Mouse (Mus musculus) hindbrain, embryonic 10.5 days (tissue): ENCODE data around the gene Lap3. TPM values are rescaled to one million over a fixed set of nuclear protein-coding genes. Genes with fewer than 3 reads are reported as not detected.

ENCODE experiments used
- DNase-seq: peaks from one replicate; pipeline ENCODE4 v3.0.0-alpha.2; 2017; ENCODE audit warnings: low spot score
- H3K27ac ChIP-seq: fragments of 300-500 bp; sonication (generic); 2 replicates; pipeline ENCODE4 v1.5.1; 2016; ENCODE audit warnings: mild to moderate bottlenecking, moderate library complexity
- H3K27me3 ChIP-seq: fragments of 300-500 bp; sonication (generic); 2 replicates; pipeline ENCODE4 v1.6.1; 2016; ENCODE audit warnings: mild to moderate bottlenecking; ENCODE audit not compliant: poor library complexity, insufficient read depth, severe bottlenecking
- H3K36me3 ChIP-seq: fragments of 300-500 bp; sonication (generic); 2 replicates; pipeline ENCODE4 v1.6.1; 2016; ENCODE audit warnings: mild to moderate bottlenecking, moderate library complexity
- H3K4me1 ChIP-seq: fragments of 300-500 bp; sonication (generic); replicated peaks from 2 replicates; pipeline ENCODE4 v1.6.1; 2016; ENCODE audit warnings: mild to moderate bottlenecking
- H3K4me3 ChIP-seq: fragments of 300-500 bp; sonication (generic); 2 replicates; pipeline ENCODE4 v1.5.1; 2016; ENCODE audit warnings: mild to moderate bottlenecking, moderate library complexity
- H3K9me3 ChIP-seq: fragments of 300-500 bp; sonication (generic); 2 replicates; pipeline ENCODE4 v1.6.1; 2016; ENCODE audit warnings: mild to moderate bottlenecking, moderate library complexity
- WGBS: fragments of 180-500 bp; shearing (Covaris S2); methylation state at CpG from one replicate; pipeline ENCODE4 v1.1.7; 2016; 5-methylcytosine and 5-hydroxymethylcytosine counted together
- polyA plus RNA-seq: library from polyadenylated mRNA; unstranded; fragments of >200 nt; fragmentation: Nextera tagmentation; extraction: Ambion mirVana; gene quantifications from 2 replicates; pipeline ENCODE4 v1.2.1, GENCODE M21; 2016

The Lap3 gene
- polyA plus RNA-seq, 1 experiment from 2014 or later, result 82.3 TPM

GRCm38 (mm10) chr5:45510071-45510470 is 16.9 kb downstream of the Lap3 start:
- DNase-seq, result no peak
- peaks cover 94% of the 10 kb centered on the region for H3K36me3 ChIP-seq

GRCm38 (mm10) chr5:45512908-45513307 is 19.7 kb downstream of the Lap3 start:
- Histone ChIP-seq H3K27ac (no peak overlapping the region), H3K27me3 (no peaks in the 10 kb centered on the region), H3K36me3 (peaks cover 66% of the 10 kb centered on the region), H3K4me3 (no peak overlapping the region), H3K4me1 (no peaks in the 10 kb centered on the region), H3K9me3 (no peaks in the 10 kb centered on the region)
- 95% methylated on average over 6 of the region's 6 CpGs for WGBS
- DNase-seq, result no peak

More at GRCm38 (mm10) chr5:45510071-45510470, 16.9 kb downstream of the Lap3 start:
- Histone ChIP-seq H3K4me1 (no peaks in the 10 kb centered on the region), H3K9me3 (no peaks in the 10 kb centered on the region), H3K27me3 (no peaks in the 10 kb centered on the region), H3K4me3 (no peak overlapping the region), H3K27ac (no peak overlapping the region)
- 85% methylated on average over 7 of the region's 7 CpGs for WGBS

GRCm38 (mm10) chr5:45513511-45513910 is 20.3 kb downstream of the Lap3 start:
- H3K9me3 ChIP-seq, result no peaks in the 10 kb centered on the region
- 89% methylated on average over 2 of the region's 2 CpGs for WGBS
- H3K27ac ChIP-seq, result no peak overlapping the region
- no peak for DNase-seq
- H3K4me1 ChIP-seq, result no peaks in the 10 kb centered on the region
- no peaks in the 10 kb centered on the region for H3K27me3 ChIP-seq
- peaks cover 61% of the 10 kb centered on the region for H3K36me3 ChIP-seq
- no peak overlapping the region for H3K4me3 ChIP-seq

GRCm38 (mm10) chr5:45514599-45514998 is 21.4 kb downstream of the Lap3 start:
- H3K27ac ChIP-seq, result no peak overlapping the region
- no peaks in the 10 kb centered on the region for H3K27me3 ChIP-seq
- no peak overlapping the region for H3K4me3 ChIP-seq
- H3K4me1 ChIP-seq, result peaks cover under 1% of the 10 kb centered on the region
- H3K9me3 ChIP-seq, result no peaks in the 10 kb centered on the region
- 85% methylated on average over 1 of the region's 1 CpGs for WGBS
- peaks cover 53% of the 10 kb centered on the region for H3K36me3 ChIP-seq
- no peak for DNase-seq

- Histone ChIP-seq H3K27me3 (no peaks in the 10 kb centered on the region), H3K27ac (no peak overlapping the region), H3K4me3 (no peak overlapping the region), H3K9me3 (no peaks in the 10 kb centered on the region), H3K4me1 (peaks cover 3% of the 10 kb centered on the region), H3K36me3 (peaks cover 46% of the 10 kb centered on the region)
- WGBS, result 93% methylated on average over 10 of the region's 10 CpGs
- DNase-seq, result no peak
Measured at GRCm38 (mm10) chr5:45515151-45515743, 22.1 kb downstream of the Lap3 start.

GRCm38 (mm10) chr5:45519960-45520808 is 27.0 kb downstream of the Lap3 start, which contains the start of gene Med28:
TSS of gene Med28 (plus strand) at chr5:45520229.
- Histone ChIP-seq H3K27ac (peak within 1 kb of the TSS; percentile 95), H3K4me3 (peak within 1 kb of the TSS; percentile 92), H3K36me3 (peaks cover 19% of the 10 kb centered on the region), H3K9me3 (no peaks in the 10 kb centered on the region), H3K4me1 (peaks cover 19% of the 10 kb centered on the region), H3K27me3 (no peaks in the 10 kb centered on the region)
- DNase-seq, result peak; percentile 95
- 2% methylated on average over 56 of the region's 56 CpGs for WGBS

GRCm38 (mm10) chr5:45520809-45521110 is 27.6 kb downstream of the Lap3 start:
- WGBS, result 6% methylated on average over 5 of the region's 5 CpGs
- peaks cover 19% of the 10 kb centered on the region for H3K4me1 ChIP-seq

GRCm38 (mm10) chr5:45521601-45522000 is 28.4 kb downstream of the Lap3 start:
- Histone ChIP-seq H3K4me1 (peaks cover 19% of the 10 kb centered on the region), H3K27ac (no peak overlapping the region), H3K36me3 (peaks cover 33% of the 10 kb centered on the region), H3K4me3 (peak overlapping the region; percentile 92), H3K9me3 (no peaks in the 10 kb centered on the region), H3K27me3 (no peaks in the 10 kb centered on the region)
- no peak for DNase-seq
- 93% methylated on average over 6 of the region's 6 CpGs for WGBS

More at GRCm38 (mm10) chr5:45520809-45521110, 27.6 kb downstream of the Lap3 start:
- H3K27ac ChIP-seq, result peak overlapping the region; percentile 95
- peaks cover 24% of the 10 kb centered on the region for H3K36me3 ChIP-seq
- peak overlapping the region; percentile 92 for H3K4me3 ChIP-seq
- no peaks in the 10 kb centered on the region for H3K9me3 ChIP-seq
- no peak for DNase-seq
- H3K27me3 ChIP-seq, result no peaks in the 10 kb centered on the region

GRCm38 (mm10) chr5:45525101-45525500 is 31.9 kb downstream of the Lap3 start:
- Histone ChIP-seq H3K27me3 (no peaks in the 10 kb centered on the region), H3K4me3 (no peak overlapping the region), H3K27ac (no peak overlapping the region), H3K36me3 (peaks cover 67% of the 10 kb centered on the region), H3K4me1 (peaks cover 15% of the 10 kb centered on the region), H3K9me3 (no peaks in the 10 kb centered on the region)
- 93% methylated on average over 10 of the region's 10 CpGs for WGBS
- no peak for DNase-seq

- no peak for DNase-seq
- Histone ChIP-seq H3K4me1 (peaks cover 9% of the 10 kb centered on the region), H3K27me3 (no peaks in the 10 kb centered on the region), H3K4me3 (no peak overlapping the region), H3K9me3 (no peaks in the 10 kb centered on the region), H3K27ac (no peak overlapping the region), H3K36me3 (peaks cover 77% of the 10 kb centered on the region)
- WGBS, result 96% methylated on average over 4 of the region's 4 CpGs
Measured at GRCm38 (mm10) chr5:45526338-45526737, 33.2 kb downstream of the Lap3 start.

- H3K4me1 ChIP-seq, result peaks cover 7% of the 10 kb centered on the region; the same call in 1 of the 2 replicates
- no peaks in the 10 kb centered on the region for H3K27me3 ChIP-seq
- no peak overlapping the region for H3K4me3 ChIP-seq
- no peaks in the 10 kb centered on the region for H3K9me3 ChIP-seq
- WGBS, result 94% methylated on average over 3 of the region's 3 CpGs
- H3K27ac ChIP-seq, result no peak overlapping the region
- no peak for DNase-seq
- H3K36me3 ChIP-seq, result peaks cover 69% of the 10 kb centered on the region
Measured at GRCm38 (mm10) chr5:45529696-45530095, 36.5 kb downstream of the Lap3 start.

GRCm38 (mm10) chr5:45534319-45535098 is 41.3 kb downstream of the Lap3 start:
- no peaks in the 10 kb centered on the region for H3K27me3 ChIP-seq
- H3K4me1 ChIP-seq, result peaks cover 7% of the 10 kb centered on the region; the same call in 1 of the 2 replicates
- peaks cover 21% of the 10 kb centered on the region for H3K36me3 ChIP-seq
- no peak overlapping the region for H3K27ac ChIP-seq
- H3K4me3 ChIP-seq, result no peak overlapping the region
- no peaks in the 10 kb centered on the region for H3K9me3 ChIP-seq
- WGBS, result 6% methylated on average over 17 of the region's 17 CpGs
- DNase-seq, result peak; percentile 80
